Mouse (Mus musculus) ES-Bruce4 (cell line): ENCODE data around the gene Olfr1446. TPM values are rescaled to one million over a fixed set of nuclear protein-coding genes. Genes with fewer than 3 reads are reported as not detected.

ENCODE experiments used
- H3K27ac ChIP-seq: 2 replicates; pipeline ENCODE4 v1.5.1; 2012; ENCODE audit warnings: low read length, inconsistent platforms; ENCODE audit not compliant: insufficient read depth
- H3K27me3 ChIP-seq: 2 replicates; pipeline ENCODE4 v1.6.1; 2012; ENCODE audit warnings: mild to moderate bottlenecking, low read length, inconsistent platforms; ENCODE audit not compliant: control insufficient read depth, poor library complexity, insufficient read depth, severe bottlenecking
- H3K36me3 ChIP-seq: 2 replicates; pipeline ENCODE4 v1.6.1; 2012; ENCODE audit warnings: inconsistent platforms, mild to moderate bottlenecking, low read length, moderate library complexity; ENCODE audit not compliant: control insufficient read depth, poor library complexity, insufficient read depth, severe bottlenecking
- H3K4me1 ChIP-seq: one replicate; pipeline ENCODE4 v1.8.1; 2011; ENCODE audit warnings: low read length; ENCODE audit not compliant: control insufficient read depth, insufficient read depth
- H3K4me3 ChIP-seq: 2 replicates; pipeline ENCODE4 v1.5.1; 2011; ENCODE audit warnings: low read depth, mild to moderate bottlenecking, low read length
- H3K9ac ChIP-seq: 2 replicates; pipeline ENCODE4 v1.6.1; 2012; ENCODE audit warnings: low read depth, mild to moderate bottlenecking, inconsistent platforms; ENCODE audit not compliant: poor library complexity, severe bottlenecking
- H3K9me3 ChIP-seq: replicated peaks from 2 replicates; pipeline ENCODE4 v1.6.1; 2012; ENCODE audit warnings: mild to moderate bottlenecking, low read length, inconsistent platforms; ENCODE audit not compliant: control insufficient read depth, poor library complexity, insufficient read depth, severe bottlenecking
- CTCF ChIP-seq: IDR thresholded peaks from one replicate; pipeline ENCODE4 v1.8.1; 2011; ENCODE audit warnings: low read depth, low read length
- EP300 ChIP-seq: IDR thresholded peaks from 2 replicates; pipeline ENCODE4 v1.6.1; 2011; ENCODE audit warnings: low read depth, low read length; ENCODE audit not compliant: insufficient read depth
- POLR2A ChIP-seq: IDR thresholded peaks from one replicate; pipeline ENCODE4 v1.8.1; 2011; ENCODE audit warnings: low read length; ENCODE audit not compliant: insufficient read depth
- polyA plus RNA-seq: library from polyadenylated mRNA; stranded (reverse); fragments of >200 nt; gene quantifications from 2 replicates; pipeline ENCODE4 v1.2.4, GENCODE M21; 2011; ENCODE audit warnings: low read depth; ENCODE audit not compliant: missing spikeins, insufficient read depth, insufficient read length

Gene Olfr1446
- polyA plus RNA-seq, result not detected in 2 replicates

DNA sequence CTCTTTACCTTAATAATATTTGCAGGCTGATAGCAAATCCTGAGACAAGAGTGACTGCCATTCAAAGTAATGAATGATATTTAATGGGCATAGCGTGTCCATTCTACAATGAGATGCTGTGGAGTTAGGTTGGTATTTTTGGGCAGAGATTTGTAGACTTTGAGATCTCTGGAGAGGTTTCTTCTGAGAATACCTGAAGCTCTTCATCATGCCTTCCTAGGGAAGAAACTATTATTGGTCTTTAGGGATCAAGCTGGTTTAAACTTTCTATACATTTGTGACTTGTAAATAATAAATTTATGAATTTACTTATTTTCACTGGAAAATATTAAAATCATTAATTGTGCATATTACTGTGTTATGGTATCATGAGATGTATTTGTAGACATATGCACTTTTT is at the start of gene Olfr1446:
Gene Olfr1446, minus strand, starts transcription at position 101 of the 400 bp plus-strand sequence.
- Histone ChIP-seq H3K9me3 (peaks cover 7% of the 10 kb centered on the region; the same call in 1 of the 2 replicates), H3K27me3 (no peaks in the 10 kb centered on the region), H3K27ac (no peak within 1 kb of the TSS), H3K4me1 (no peaks in the 10 kb centered on the region), H3K9ac (no peak within 1 kb of the TSS), H3K36me3 (no peaks in the 10 kb centered on the region), H3K4me3 (no peak within 1 kb of the TSS)
- TF ChIP-seq EP300, result no peak
- no peak for TF ChIP-seq CTCF
- TF ChIP-seq POLR2A, result no peak

DNA sequence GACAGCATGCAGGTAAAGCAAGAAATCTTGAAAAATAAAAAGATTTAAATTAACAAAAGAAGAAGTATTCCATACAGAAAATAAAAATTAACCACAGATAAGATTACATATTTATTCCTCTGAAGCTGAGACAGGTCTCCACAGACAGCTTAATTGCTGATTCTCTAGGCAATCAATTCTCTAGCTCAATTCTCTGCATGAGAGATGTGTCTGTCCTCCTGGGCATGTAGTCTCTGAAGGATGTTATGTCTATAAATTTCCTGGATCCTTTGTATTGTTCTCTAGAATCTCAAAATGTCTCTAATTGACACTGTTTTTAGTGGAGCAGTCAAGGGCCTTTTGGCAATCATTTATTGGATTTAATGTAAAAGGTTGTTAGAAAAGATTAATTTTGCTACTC is 37.2 kb upstream of the Olfr1446 start, which contains the start of gene Olfr1449:
Gene Olfr1449, plus strand, starts transcription at position 301 of the 400 bp plus-strand sequence.
- Histone ChIP-seq H3K9ac (no peak within 1 kb of the TSS), H3K36me3 (no peaks in the 10 kb centered on the region), H3K27ac (no peak within 1 kb of the TSS), H3K4me1 (no peaks in the 10 kb centered on the region), H3K27me3 (no peaks in the 10 kb centered on the region), H3K4me3 (no peak within 1 kb of the TSS), H3K9me3 (no peaks in the 10 kb centered on the region)
- TF ChIP-seq POLR2A (no peak), CTCF (no peak), EP300 (no peak)

DNA sequence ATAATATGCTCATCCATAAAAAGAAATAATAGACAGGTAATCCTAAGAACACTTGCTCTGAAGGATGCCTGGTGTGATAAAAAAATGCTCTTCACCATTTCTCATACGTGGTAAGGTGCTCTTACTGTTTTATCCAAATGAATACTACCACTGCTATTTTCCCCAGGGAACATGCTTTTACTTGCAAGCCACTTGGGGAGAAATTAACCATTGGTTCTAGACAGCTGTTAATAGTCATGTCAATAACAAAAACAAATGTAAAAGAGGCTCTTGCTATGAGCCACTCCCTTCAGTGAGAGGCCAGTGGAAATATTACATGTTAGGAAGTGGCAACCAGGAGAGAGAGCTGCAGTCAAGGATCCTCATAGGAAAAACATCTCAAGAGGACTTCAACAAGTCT is 31.0 kb upstream of the Olfr1446 start, which contains the start of gene Olfr1448:
Gene Olfr1448, minus strand, starts transcription at position 101 of the 400 bp plus-strand sequence.
- no peak within 1 kb of the TSS for H3K27ac ChIP-seq
- no peaks in the 10 kb centered on the region for H3K9me3 ChIP-seq
- H3K4me1 ChIP-seq, result no peaks in the 10 kb centered on the region
- no peak for TF ChIP-seq CTCF
- H3K4me3 ChIP-seq, result no peak within 1 kb of the TSS
- no peak within 1 kb of the TSS for H3K9ac ChIP-seq
- no peaks in the 10 kb centered on the region for H3K36me3 ChIP-seq
- H3K27me3 ChIP-seq, result no peaks in the 10 kb centered on the region

DNA sequence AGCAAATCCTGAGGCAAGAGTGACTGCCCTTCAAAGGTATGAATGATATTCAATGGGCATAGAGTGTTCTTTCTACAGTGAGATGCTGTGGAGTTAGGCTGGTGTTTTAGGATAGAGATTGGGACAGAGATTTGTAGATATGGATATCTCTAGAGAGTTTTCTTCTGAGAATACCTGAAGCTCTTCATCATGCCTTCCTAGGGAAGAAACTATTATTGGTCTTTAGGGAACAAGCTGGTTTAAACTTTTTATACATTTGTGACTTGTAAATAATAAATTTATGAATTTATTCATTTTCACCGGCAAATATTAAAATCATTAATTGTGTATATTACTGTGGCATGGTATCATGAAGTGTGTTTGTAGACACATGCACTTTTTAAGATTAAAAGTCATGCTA is 10.3 kb upstream of the Olfr1446 start, which contains the start of gene Olfr1447:
Gene Olfr1447, minus strand, starts transcription at position 101 of the 400 bp plus-strand sequence.
- Histone ChIP-seq H3K36me3 (no peaks in the 10 kb centered on the region), H3K4me1 (no peaks in the 10 kb centered on the region), H3K9ac (no peak within 1 kb of the TSS), H3K27me3 (no peaks in the 10 kb centered on the region), H3K9me3 (no peaks in the 10 kb centered on the region; the same call in 1 of the 2 replicates), H3K4me3 (no peak within 1 kb of the TSS), H3K27ac (no peak within 1 kb of the TSS)
- TF ChIP-seq EP300, result no peak
- TF ChIP-seq CTCF, result no peak
- no peak for TF ChIP-seq POLR2A

DNA sequence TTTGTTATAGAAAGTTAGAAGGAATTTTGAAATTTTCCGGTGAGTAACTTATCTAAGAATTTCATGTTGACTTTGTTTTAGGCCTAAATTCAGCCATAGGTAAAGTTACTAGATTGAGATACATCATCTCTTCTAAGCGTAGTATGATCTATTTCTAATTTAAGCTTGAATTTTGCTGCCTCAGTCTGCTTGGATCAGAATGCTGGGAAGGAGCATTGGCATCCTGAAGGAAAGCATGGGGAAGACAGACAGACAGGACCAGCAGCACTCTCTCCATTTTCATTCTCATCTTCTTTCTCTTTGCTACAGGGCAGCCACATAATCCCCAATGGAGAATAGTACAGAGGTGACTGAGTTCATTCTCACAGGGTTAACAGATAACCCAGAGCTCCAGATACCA is 9.8 kb downstream of the Olfr1446 start, which contains the start of gene Olfr1445:
Gene Olfr1445, plus strand, starts transcription at position 301 of the 400 bp plus-strand sequence.
- no peak within 1 kb of the TSS for H3K4me3 ChIP-seq
- no peaks in the 10 kb centered on the region for H3K4me1 ChIP-seq
- no peaks in the 10 kb centered on the region for H3K36me3 ChIP-seq
- H3K27me3 ChIP-seq, result no peaks in the 10 kb centered on the region
- TF ChIP-seq POLR2A, result no peak
- TF ChIP-seq EP300, result no peak
- no peak for TF ChIP-seq CTCF
- H3K9me3 ChIP-seq, result no peaks in the 10 kb centered on the region
- no peak within 1 kb of the TSS for H3K9ac ChIP-seq
- H3K27ac ChIP-seq, result no peak within 1 kb of the TSS

DNA sequence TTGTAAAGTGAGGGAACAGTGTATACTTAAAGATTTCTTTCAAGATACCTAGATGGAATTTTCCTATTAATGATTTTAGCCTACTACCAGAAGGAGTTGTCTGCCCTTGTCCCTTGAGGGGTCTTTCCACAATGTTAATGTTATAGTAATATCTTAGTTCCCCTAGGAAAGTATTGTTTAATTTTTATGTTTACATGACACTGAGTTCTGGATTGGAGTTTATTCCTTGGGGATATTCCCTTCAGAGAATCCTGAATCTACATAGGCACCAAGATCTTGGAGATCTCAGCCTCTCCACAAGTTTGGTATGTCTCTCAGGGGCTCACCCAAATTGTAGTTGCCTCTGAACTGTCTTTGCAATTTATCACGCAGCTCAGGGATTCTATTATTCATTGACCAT is 36.3 kb downstream of the Olfr1446 start, which contains the start of gene Olfr1444:
Gene Olfr1444, plus strand, starts transcription at position 301 of the 400 bp plus-strand sequence.
- Histone ChIP-seq H3K27ac (no peak within 1 kb of the TSS), H3K4me1 (no peaks in the 10 kb centered on the region), H3K36me3 (no peaks in the 10 kb centered on the region), H3K27me3 (no peaks in the 10 kb centered on the region), H3K9me3 (no peaks in the 10 kb centered on the region), H3K9ac (no peak within 1 kb of the TSS), H3K4me3 (no peak within 1 kb of the TSS)
- TF ChIP-seq POLR2A, result no peak
- TF ChIP-seq CTCF, result no peak
- TF ChIP-seq EP300, result no peak
